Mouse (Mus musculus) embryonic stem cell, embryonic (primary cell): ENCODE data around the gene Sema4g.

Experiments used
- CTCF ChIA-PET, 4 experiments: fragments of 300-600 bp in 2 of 4; fragments of 350-600 bp in 2 of 4; sonication (Branson Sonifier 250); formaldehyde crosslinking; loops; one replicate each; lab custom pipeline; 2022; ENCODE audit warnings: inconsistent platforms in 2 of 4; lab: Charles Lee
- POLR2A ChIA-PET, 4 experiments: fragments of 300-600 bp in 2 of 4; fragments of 350-600 bp in 2 of 4; sonication (Branson Sonifier 250); formaldehyde crosslinking; loops; one replicate each; lab custom pipeline; 2022; ENCODE audit warnings: antibody characterized with exemption in 4 of 4, inconsistent platforms in 1 of 4; lab: Charles Lee

The Sema4g gene

DNA sequence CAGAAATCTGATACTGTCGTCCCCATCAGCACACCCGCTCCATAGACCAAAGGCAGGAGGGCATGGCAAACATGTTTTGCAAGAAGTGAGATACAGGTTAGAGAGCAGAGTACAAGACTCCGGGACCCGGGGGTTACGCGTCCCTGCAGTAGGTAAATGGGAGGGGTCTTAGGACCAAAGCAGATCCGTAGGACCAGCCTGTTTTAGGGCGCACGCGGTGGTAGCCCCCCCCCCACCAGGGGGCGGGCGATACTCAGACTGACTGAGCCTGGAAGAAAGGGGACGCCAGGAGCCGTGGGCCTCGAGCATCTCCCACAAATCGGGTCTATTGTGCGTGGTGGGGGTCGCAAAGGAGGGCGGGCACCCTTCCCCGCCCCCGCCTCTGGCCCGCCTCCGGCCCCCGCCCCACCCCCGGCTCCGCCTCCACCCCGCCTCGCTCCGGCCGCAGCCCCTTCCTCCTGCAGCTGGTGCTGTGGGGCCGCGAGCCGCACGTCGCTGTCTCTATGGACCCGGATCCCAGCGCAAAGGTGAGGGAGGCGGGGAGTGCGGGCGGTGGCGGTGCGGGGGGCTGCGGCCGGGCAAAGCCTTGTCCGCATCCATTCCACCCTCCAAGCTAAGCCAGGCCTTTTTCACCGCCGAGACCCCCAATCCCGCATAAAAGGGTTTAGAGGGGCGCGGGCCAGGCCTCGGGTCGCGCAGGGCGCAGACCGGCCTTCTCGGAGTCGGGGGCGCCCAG, at the start of gene Sema4g:
Gene Sema4g, plus strand, starts transcription at position 271 of the 736 bp plus-strand sequence.
- ChIA-PET POLR2A (interaction anchor here in 3 of 4 experiments (0.6 to 6.4 kb wide), 14 partner anchors 13 to 504 kb away, joined by 3 to 29 read pairs (median 4); partner anchors contain the start of genes Mrpl43 (in 2 of the 3), Twnk (in 2 of the 3) and Slf2 (in 1 of the 3)), CTCF (interaction anchor here (0.6 to 4.7 kb wide), 14 partner anchors 8 to 1256 kb away, joined by 3 to 28 read pairs (median 4); partner anchors contain the start of genes Mrpl43 (in 2 of the 4) and Twnk (in 1 of the 4))

DNA sequence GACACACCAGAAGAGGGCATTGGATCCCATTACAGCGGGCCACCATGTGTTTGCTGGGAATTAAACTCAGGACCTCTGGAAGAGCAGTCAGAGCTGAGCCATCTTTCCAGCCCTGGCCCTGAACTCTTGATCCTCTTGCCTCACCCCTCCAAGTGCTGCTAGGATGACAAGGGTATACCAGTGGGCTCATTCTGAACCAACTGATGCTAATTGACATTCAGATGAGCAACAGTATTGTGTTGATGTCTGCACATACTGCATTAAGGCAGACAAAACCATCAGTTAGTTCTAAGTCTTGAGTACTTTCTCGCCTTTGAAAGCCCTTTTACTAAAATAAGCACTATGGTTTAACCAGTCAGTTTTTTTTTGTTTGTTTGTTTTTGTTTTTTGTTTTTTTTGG, 29.3 kb upstream of the Sema4g start:
- POLR2A ChIA-PET = interaction anchor here in 2 of 4 experiments (0.9 to 1.7 kb wide), 3 partner anchors 14 to 48 kb away, joined by 3 to 5 read pairs (median 4); no protein-coding TSS in a partner anchor
- CTCF ChIA-PET = interaction anchor here in 2 of 4 experiments (0.6 to 1.8 kb wide), 4 partner anchors 53 to 176 kb away, joined by 3 to 8 read pairs (median 4); no protein-coding TSS in a partner anchor

DNA sequence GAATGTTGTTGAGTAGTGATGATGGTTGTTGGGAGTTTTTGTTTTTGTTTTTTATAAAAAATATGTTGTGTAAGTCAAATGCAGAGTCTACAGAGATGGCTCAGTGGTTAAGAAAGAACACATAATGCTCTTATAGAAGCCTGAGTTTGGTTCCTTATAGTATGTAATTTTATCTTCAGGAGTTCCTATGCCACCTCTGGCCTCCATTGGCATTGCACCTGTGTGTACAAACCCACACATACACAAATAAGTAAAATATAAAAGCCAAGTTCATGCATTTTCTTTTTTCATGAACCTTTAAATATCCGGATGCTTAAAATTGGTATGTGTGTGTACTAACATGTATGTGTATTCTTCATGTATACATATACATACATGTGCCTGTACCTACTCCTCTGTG, 22.9 kb upstream of the Sema4g start:
- ChIA-PET POLR2A (no interaction called here), CTCF (interaction anchor here in 1 of 4 experiments (1.7 kb wide), 1 partner anchor 65 kb away, joined by 4 read pairs; no protein-coding TSS in a partner anchor)

DNA sequence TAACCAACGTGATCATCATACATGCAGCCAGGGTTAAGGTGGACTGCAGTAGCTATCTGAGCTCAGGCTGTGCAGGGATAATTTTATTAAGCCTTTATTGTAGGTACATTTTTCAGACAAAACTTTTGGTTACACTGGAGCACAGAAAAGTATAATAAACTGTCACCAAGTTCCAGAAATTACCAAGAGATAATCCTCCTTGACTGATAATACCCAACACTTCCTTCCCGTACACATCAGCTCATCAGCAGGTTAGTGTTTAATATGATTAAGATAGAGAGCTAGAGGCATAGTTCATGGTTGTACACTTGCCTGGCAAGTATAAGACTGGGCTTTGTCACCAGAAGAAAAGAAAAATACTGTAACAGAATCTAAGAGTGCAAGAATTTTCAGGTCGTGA, 20.6 kb upstream of the Sema4g start:
- CTCF ChIA-PET = interaction anchor here in 1 of 4 experiments (0.6 to 1.4 kb wide), 2 partner anchors 79 to 1410 kb away, joined by 3 read pairs; partner anchors contain the start of gene Sfxn3
- POLR2A ChIA-PET = interaction anchor here in 1 of 4 experiments (0.7 to 1.5 kb wide), 3 partner anchors 14 to 980 kb away, joined by 3 to 4 read pairs (median 3); no protein-coding TSS in a partner anchor

DNA sequence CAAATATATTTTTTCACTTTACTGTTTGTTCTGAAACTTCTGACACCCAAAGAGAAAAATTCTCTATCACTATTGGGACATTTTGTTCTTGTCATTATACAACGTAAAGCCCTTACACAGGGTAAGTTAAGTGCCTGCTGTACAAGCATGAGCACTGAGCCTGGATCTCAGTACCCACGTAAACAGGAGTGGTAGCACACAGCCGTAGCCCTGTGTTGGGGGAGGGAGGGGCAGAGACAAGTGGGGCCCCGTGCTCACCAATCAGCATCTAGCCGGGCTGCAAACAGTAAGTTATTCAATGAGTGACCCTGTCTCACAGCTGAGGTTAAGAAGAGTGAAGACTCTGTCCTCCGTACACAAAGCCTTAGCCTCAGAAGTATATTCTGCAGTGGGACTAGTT, 12.3 kb upstream of the Sema4g start:
- ChIA-PET CTCF (interaction anchor here in 3 of 4 experiments (0.7 to 1.5 kb wide), 3 partner anchors 54 to 87 kb away, joined by 3 to 6 read pairs (median 4); no protein-coding TSS in a partner anchor), POLR2A (interaction anchor here in 1 of 4 experiments (1.0 to 2.9 kb wide), 2 partner anchors 10 to 15 kb away, joined by 3 to 9 read pairs; no protein-coding TSS in a partner anchor)

DNA sequence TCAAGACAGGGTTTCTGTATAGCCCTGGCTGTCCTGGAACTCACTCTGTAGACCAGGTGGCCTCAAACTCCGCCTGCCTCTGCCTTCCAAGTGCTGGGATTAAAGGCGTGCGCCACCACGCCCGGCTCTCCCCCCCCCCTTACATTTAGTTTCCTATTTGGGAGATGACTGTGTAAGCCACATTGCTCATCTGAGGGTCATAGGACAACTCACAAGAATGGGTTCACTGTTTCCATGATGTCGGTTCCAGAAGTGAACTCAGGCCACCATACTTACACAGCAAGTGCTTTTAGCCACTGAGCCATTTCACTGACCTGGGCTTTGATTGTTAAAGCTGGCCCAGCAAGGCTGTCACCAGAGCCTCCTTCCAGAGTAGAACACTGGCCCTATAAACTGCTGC, 11.8 kb upstream of the Sema4g start:
- ChIA-PET CTCF (interaction anchor here in 2 of 4 experiments (0.7 to 1.5 kb wide), 2 partner anchors 54 to 87 kb away, joined by 4 to 6 read pairs; no protein-coding TSS in a partner anchor), POLR2A (interaction anchor here in 2 of 4 experiments (0.6 to 1.3 kb wide), 3 partner anchors 10 to 40 kb away, joined by 3 to 4 read pairs (median 4); no protein-coding TSS in a partner anchor)

DNA sequence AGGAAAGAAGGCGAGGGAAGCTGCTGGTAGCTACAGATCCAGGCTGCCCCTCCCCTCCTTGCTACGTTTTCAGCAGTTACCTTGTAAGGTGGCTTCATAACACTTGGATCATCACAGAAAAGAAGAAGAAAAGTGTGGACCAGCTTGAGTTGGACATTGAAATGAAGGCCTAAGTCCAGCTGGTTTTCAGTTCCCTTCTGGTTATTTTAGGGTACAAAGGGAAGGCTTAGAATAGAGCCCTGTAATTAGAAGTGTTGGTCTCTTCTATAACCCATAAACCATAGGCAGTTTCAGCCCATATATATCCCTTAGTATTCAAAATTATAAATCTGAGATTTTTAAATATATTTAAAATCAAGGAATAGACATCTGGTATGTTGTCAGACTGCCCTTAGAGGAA, 8.1 kb upstream of the Sema4g start:
- CTCF ChIA-PET = interaction anchor here in 2 of 4 experiments (0.6 to 1.1 kb wide), 2 partner anchors 8 to 50 kb away, joined by 4 to 7 read pairs; no protein-coding TSS in a partner anchor
- POLR2A ChIA-PET = interaction anchor here in 2 of 4 experiments (0.7 to 1.7 kb wide), 3 partner anchors 14 to 36 kb away, joined by 3 to 4 read pairs (median 3); no protein-coding TSS in a partner anchor

DNA sequence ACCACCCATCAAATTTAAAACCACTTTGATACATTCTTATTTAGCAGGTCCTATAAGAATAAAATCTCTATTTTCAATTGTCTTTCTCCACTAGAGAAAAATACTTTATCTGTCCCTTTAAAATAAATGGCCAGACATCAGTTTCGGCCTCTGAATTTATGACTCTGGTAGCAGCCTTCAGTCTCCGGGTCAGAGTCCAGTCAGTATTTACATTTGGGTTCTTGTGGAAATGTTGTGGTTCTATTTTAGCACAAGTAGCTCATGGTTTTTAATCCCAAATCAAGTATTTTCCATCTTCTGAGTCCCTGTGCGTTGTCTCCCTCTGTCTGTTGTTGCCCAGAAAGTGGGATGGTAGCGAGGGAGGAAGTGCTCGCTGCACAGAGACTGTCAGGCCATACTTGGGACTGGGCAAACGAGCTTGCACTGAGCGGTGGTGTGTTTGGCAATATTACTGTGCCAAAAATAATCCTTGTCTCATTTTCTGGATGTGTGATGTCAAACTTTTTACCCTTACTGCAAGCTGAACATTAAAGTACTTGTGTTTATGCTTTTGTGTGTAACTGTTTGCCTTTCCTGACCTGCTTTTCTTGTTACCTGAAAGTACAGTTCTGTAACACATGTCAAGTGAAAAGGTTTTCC, 6.3 kb upstream of the Sema4g start:
- ChIA-PET CTCF (interaction anchor here in 3 of 4 experiments (0.6 to 1.6 kb wide), 5 partner anchors 12 to 81 kb away, joined by 3 to 7 read pairs (median 6); partner anchors contain the start of gene Slf2 (in 1 of the 3)), POLR2A (interaction anchor here in 2 of 4 experiments (0.7 to 2.1 kb wide), 10 partner anchors 9 to 226 kb away, joined by 3 to 8 read pairs (median 4); partner anchors contain the start of genes Lzts2 (in 1 of the 2) and Mrpl43 (in 1 of the 2))

DNA sequence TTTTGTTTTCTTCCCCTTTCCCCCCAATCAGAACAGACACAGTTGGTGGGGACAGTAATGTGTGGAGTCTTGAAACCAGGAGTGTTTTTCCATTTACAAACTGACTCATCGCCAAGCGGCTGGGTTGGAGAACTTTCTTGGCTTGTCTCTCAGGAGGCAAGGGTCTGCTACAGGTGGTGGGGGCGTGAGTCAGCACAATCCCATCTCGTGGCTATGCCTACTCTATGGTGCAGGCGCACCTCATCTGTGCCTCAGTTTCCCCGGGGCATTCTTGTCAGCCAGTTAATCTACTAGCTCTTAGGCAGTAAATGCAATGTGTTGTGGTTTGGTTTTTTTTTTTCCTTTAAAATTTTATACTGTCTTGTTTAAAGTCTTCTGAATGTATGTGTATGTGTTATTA, 5.5 kb upstream of the Sema4g start:
- ChIA-PET POLR2A (interaction anchor here in 3 of 4 experiments (0.6 to 2.1 kb wide), 12 partner anchors 8 to 974 kb away, joined by 3 to 8 read pairs (median 4); partner anchors contain the start of genes Lzts2 (in 1 of the 3) and Mrpl43 (in 1 of the 3)), CTCF (interaction anchor here (0.5 to 1.6 kb wide), 7 partner anchors 13 to 130 kb away, joined by 3 to 7 read pairs (median 6); partner anchors contain the start of gene Slf2 (in 1 of the 4))

DNA sequence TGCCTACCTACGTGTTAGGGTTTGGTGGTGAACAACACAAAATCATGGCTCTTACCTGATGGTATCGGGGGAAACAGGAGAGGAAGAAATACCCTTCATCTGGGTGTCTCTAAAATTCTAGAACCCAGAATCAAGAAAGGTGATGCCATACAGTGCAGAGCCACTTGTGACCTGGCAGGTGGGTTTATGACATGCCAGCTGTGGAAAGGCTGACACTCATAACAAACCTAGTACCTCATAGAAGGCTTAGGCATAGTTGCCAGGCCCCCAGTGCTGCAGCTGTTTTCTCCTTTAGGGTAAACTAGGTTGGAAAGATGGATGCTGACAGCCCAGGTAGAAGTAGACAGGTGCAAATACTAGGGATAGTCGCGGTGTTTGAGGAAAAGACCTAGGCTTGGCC, 4.5 kb upstream of the Sema4g start:
- CTCF ChIA-PET = interaction anchor here in 2 of 4 experiments (1.1 to 3.5 kb wide), 2 partner anchors 46 to 47 kb away, joined by 5 to 19 read pairs; no protein-coding TSS in a partner anchor
- POLR2A ChIA-PET = interaction anchor here in 1 of 4 experiments (0.7 to 6.4 kb wide), 2 partner anchors 22 to 430 kb away, joined by 6 to 29 read pairs; partner anchors contain the start of genes Mrpl43 and Twnk

DNA sequence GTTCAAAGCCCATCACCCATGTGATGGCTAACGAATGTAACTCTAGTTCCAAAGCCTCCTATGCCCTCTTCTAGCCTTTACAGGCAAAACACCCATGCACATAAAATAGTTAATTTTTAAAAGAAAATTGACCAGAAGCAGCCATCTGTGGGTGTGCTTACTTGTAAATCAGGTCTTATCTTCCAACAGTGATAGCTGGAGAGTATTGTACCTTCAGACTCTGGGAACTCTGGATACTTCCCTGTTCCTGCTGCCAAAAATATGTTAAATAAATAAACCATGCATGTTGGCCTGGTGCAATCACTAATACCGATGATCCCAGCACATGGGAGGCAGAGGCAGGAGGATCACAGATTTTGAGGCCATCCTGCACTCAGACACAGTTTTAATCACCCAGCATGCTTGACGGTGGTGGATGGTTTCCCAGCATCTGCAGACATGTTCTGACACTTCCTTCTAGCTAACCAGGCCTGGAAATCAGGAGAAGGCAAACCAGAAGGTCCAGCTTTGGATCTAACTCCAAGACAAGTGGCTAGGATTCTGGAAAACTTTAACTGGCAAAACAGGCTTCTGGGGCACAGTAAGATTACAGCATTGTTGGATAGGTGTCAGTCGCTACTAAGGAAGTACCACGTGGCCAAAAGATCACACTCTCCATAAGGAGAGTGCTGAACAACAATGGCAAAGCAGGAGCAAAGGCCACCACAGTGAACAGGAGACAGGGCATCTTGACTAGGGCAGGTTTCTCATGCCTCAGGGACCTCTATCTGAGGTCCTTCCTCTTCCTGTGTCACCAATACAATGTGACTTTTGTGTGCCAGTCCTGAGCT, 3.5 kb upstream of the Sema4g start:
- POLR2A ChIA-PET = interaction anchor here in 2 of 4 experiments (1.4 to 6.4 kb wide), 7 partner anchors 10 to 91 kb away, joined by 4 to 29 read pairs (median 5); partner anchors contain the start of genes Lzts2 (in 2 of the 2), Mrpl43 (in 1 of the 2) and Twnk (in 1 of the 2)
- CTCF ChIA-PET = interaction anchor here in 3 of 4 experiments (0.6 to 3.5 kb wide), 5 partner anchors 45 to 421 kb away, joined by 3 to 19 read pairs (median 11); no protein-coding TSS in a partner anchor

DNA sequence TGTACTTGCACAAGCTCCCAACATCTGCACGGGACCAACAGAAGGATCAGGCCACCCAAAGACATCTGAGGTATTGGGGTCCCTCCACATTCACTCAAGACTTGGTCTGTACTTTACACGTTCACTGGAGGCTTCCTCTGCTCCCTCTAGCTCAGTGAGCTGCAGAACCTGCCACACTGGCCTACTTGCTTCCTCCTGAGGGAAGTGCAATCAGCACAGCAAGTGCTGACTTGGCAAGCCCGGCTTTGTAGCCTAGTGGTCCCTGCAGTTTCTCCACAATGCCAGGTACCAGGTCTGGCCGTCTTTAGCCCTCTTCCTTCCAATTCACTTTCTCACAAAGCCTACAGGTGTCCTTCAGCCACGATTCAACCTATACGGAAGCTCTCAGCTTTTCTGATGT, 1.9 kb upstream of the Sema4g start:
- ChIA-PET CTCF (interaction anchor here (1.8 to 3.5 kb wide), 4 partner anchors 43 to 44 kb away, joined by 5 to 19 read pairs (median 14); no protein-coding TSS in a partner anchor), POLR2A (interaction anchor here in 3 of 4 experiments (0.9 to 6.4 kb wide), 14 partner anchors 9 to 90 kb away, joined by 3 to 29 read pairs (median 4); partner anchors contain the start of genes Lzts2 (in 2 of the 3), Mrpl43 (in 1 of the 3), Slf2 (in 1 of the 3) and Twnk (in 1 of the 3))

DNA sequence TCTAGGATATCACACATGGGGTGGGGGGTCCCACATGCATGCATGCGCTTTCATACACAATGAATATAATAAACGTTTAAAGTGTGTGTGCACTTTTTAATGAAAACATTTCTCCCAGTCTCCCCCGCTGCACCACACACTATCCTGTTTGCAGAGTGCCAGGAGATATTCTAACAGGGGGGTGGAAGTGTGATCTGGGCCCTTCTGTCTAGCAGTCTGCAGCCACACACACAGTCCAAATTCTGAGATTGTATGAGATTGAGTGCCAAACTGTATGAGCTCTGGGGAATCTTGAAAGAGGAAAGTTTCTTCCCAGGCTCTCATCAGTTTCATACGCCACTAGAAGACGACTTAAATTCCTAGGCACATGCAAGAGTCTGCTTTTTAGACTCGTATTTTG, 1.1 kb upstream of the Sema4g start:
- POLR2A ChIA-PET = interaction anchor here in 2 of 4 experiments (1.1 to 6.4 kb wide), 6 partner anchors 12 to 53 kb away, joined by 3 to 29 read pairs (median 8); partner anchors contain the start of genes Lzts2 (in 1 of the 2), Mrpl43 (in 1 of the 2) and Twnk (in 1 of the 2)

DNA sequence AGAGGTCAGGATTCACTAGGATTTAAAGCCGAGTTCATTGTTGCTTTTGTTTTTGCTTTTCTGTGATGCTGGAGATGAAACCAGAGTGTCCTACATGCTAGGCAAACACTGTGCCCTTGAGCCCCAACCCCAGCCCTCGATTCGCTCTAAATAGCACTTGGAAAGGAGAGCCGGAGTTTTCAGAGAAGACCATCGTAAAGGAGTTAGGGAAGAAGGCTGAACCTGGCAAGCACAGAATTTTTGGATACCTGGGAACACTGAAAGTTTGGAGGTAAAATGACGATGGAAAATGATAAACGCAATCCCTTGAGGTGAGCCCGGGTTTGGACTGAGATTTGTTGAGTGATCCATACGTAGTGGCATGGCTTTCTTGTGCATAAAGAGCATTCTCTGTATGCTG, 580 bp upstream of the Sema4g start:
- CTCF ChIA-PET = interaction anchor here in 3 of 4 experiments (0.7 to 4.7 kb wide), 7 partner anchors 14 to 43 kb away, joined by 3 to 28 read pairs (median 5); partner anchors contain the start of genes Mrpl43 (in 2 of the 3) and Twnk (in 1 of the 3)
- POLR2A ChIA-PET = interaction anchor here in 2 of 4 experiments (0.9 to 6.4 kb wide), 7 partner anchors 18 to 53 kb away, joined by 3 to 29 read pairs (median 5); partner anchors contain the start of genes Mrpl43 (in 2 of the 2) and Twnk (in 2 of the 2)

More for the DNA sequence above, 1.1 kb upstream of the Sema4g start:
- CTCF ChIA-PET = interaction anchor here in 3 of 4 experiments (1.8 to 3.5 kb wide), 3 partner anchors 42 to 43 kb away, joined by 5 to 19 read pairs (median 11); no protein-coding TSS in a partner anchor
